Mouse (Mus musculus): ENCODE results near the gene Rfx3. TPM values are rescaled to one million over a fixed set of nuclear protein-coding genes. Genes with fewer than 3 reads are reported as not detected.

Rfx3 gene
- total RNA-seq (2012; rRNA removed) = 3.2 and 4.6 TPM in 2 replicates

- H3K27ac ChIP-seq (ENCODE audit: insufficient read depth, low read depth, low read length, poor library complexity, severe bottlenecking) = peak within 1 kb of the TSS; percentile 97
- DNase-seq (ENCODE audit: low read depth, low spot score) = peak; percentile 48
- TF ChIP-seq ZNF384 (IDR thresholded peaks at IDR 0.05; ENCODE audit: low read depth, low read length) (no peak), CHD2 (IDR thresholded peaks at IDR 0.05; ENCODE audit: low read depth, low read length) (no peak), HCFC1 (IDR thresholded peaks at IDR 0.05; ENCODE audit: borderline replicate concordance, insufficient read depth, low read length) (no peak; the same call in 1 of the 2 replicates)
- H3K9me3 ChIP-seq (ENCODE audit: control insufficient read depth, insufficient read depth, low read depth, low read length) = no peaks in the 10 kb centered on the region
- no peaks in the 10 kb centered on the region for H3K36me3 ChIP-seq (ENCODE audit: control insufficient read depth, insufficient read depth, low read length, poor library complexity, severe bottlenecking)
- in situ Hi-C loops (cut with MboI; ENCODE audit: low sequenced_read_pairs in 2 of 2, unreplicated experiment in 2 of 2) = no loop called here
- H3K9ac ChIP-seq (ENCODE audit: insufficient read depth, low read depth, low read length, poor library complexity, severe bottlenecking) = peak within 1 kb of the TSS; percentile 98
- H3K4me1 ChIP-seq (ENCODE audit: control insufficient read depth in 2 of 2, insufficient read depth in 2 of 2, low read length in 2 of 2, poor library complexity in 1 of 2) = peaks cover 0 to 6% of the 10 kb centered on the region in 2 experiments; a peak in 2 of 4 replicates
- peak within 1 kb of the TSS; percentile 84 to 85 for H3K4me3 ChIP-seq (ENCODE audit: insufficient read depth in 1 of 2, low read depth in 1 of 2, low read length in 2 of 2, poor library complexity in 1 of 2, severe bottlenecking in 1 of 2)
Observed at GRCm38 (mm10) chr19:28010471-28011395, at the start of gene Rfx3. Gene Rfx3 (minus strand): TSS chr19:28011166.

GRCm38 (mm10) chr19:28052058-28052457 lies 41.1 kb upstream of the Rfx3 start:
- Histone ChIP-seq H3K9ac (ENCODE audit: insufficient read depth, low read depth, low read length, poor library complexity, severe bottlenecking) (no peak overlapping the region), H3K27ac (ENCODE audit: insufficient read depth, low read depth, low read length, poor library complexity, severe bottlenecking) (no peak overlapping the region), H3K36me3 (ENCODE audit: control insufficient read depth, insufficient read depth, low read length, poor library complexity, severe bottlenecking) (no peaks in the 10 kb centered on the region), H3K4me3 (ENCODE audit: insufficient read depth in 1 of 2, low read depth in 1 of 2, low read length in 2 of 2, poor library complexity in 1 of 2, severe bottlenecking in 1 of 2) (no peak overlapping the region), H3K4me1 (ENCODE audit: control insufficient read depth in 2 of 2, insufficient read depth in 2 of 2, low read length in 2 of 2, poor library complexity in 1 of 2) (no peaks in the 10 kb centered on the region), H3K9me3 (ENCODE audit: control insufficient read depth, insufficient read depth, low read depth, low read length) (no peaks in the 10 kb centered on the region)
- no peak for DNase-seq (ENCODE audit: low read depth, low spot score)
- in situ Hi-C loops (cut with MboI; ENCODE audit: low sequenced_read_pairs in 2 of 2, unreplicated experiment in 2 of 2) = no loop called here
- TF ChIP-seq CHD2 (IDR thresholded peaks at IDR 0.05; ENCODE audit: low read depth, low read length) (no peak), HCFC1 (IDR thresholded peaks at IDR 0.05; ENCODE audit: borderline replicate concordance, insufficient read depth, low read length) (no peak), ZC3H11A (IDR thresholded peaks at IDR 0.05; ENCODE audit: borderline replicate concordance, low read depth, low read length) (no peak), MAFK (IDR thresholded peaks at IDR 0.05; ENCODE audit: insufficient read depth, low read depth, low read length) (no peak), ZNF384 (IDR thresholded peaks at IDR 0.05; ENCODE audit: low read depth, low read length) (no peak)

DNA sequence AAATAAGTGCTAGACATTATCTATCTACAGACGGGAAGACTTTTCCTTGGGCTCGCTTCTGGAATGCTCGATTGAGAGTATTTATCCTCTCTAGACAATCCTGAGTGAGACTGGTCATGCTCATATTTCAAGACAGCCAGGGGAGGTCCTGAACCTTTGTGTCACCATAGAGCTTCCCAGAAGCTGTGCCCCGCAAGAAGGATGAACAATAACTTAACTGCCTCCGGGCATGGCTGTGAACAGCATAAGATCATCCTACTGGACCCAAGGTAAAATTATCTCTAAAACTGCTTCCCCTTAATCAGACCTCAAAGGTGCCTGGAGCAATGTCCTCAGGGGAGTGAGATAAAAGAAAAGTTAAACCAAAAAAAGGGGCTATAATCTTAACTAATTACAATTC lies 40.6 kb upstream of the Rfx3 start:
- H3K36me3 ChIP-seq (ENCODE audit: control insufficient read depth, insufficient read depth, low read length, poor library complexity, severe bottlenecking) = no peaks in the 10 kb centered on the region
- H3K9ac ChIP-seq (ENCODE audit: insufficient read depth, low read depth, low read length, poor library complexity, severe bottlenecking) = no peak overlapping the region
- H3K27ac ChIP-seq (ENCODE audit: insufficient read depth, low read depth, low read length, poor library complexity, severe bottlenecking) = no peak overlapping the region
- TF ChIP-seq ZNF384 (IDR thresholded peaks at IDR 0.05; ENCODE audit: low read depth, low read length) = no peak
- TF ChIP-seq HCFC1 (IDR thresholded peaks at IDR 0.05; ENCODE audit: borderline replicate concordance, insufficient read depth, low read length) = no peak
- TF ChIP-seq CHD2 (IDR thresholded peaks at IDR 0.05; ENCODE audit: low read depth, low read length) = no peak
- TF ChIP-seq MAFK (IDR thresholded peaks at IDR 0.05; ENCODE audit: insufficient read depth, low read depth, low read length) = no peak
- no peak for TF ChIP-seq ZC3H11A (IDR thresholded peaks at IDR 0.05; ENCODE audit: borderline replicate concordance, low read depth, low read length)
- H3K9me3 ChIP-seq (ENCODE audit: control insufficient read depth, insufficient read depth, low read depth, low read length) = no peaks in the 10 kb centered on the region
- DNase-seq (ENCODE audit: low read depth, low spot score) = no peak
- H3K4me3 ChIP-seq (ENCODE audit: insufficient read depth in 1 of 2, low read depth in 1 of 2, low read length in 2 of 2, poor library complexity in 1 of 2, severe bottlenecking in 1 of 2) = no peak overlapping the region
- no peaks in the 10 kb centered on the region for H3K4me1 ChIP-seq (ENCODE audit: control insufficient read depth in 2 of 2, insufficient read depth in 2 of 2, low read length in 2 of 2, poor library complexity in 1 of 2)
- in situ Hi-C loops (cut with MboI; ENCODE audit: low sequenced_read_pairs in 2 of 2, unreplicated experiment in 2 of 2) = no loop called here

GRCm38 (mm10) chr19:28049280-28049679 lies 38.3 kb upstream of the Rfx3 start:
- Histone ChIP-seq H3K36me3 (ENCODE audit: control insufficient read depth, insufficient read depth, low read length, poor library complexity, severe bottlenecking) (no peaks in the 10 kb centered on the region), H3K9me3 (ENCODE audit: control insufficient read depth, insufficient read depth, low read depth, low read length) (no peaks in the 10 kb centered on the region), H3K27ac (ENCODE audit: insufficient read depth, low read depth, low read length, poor library complexity, severe bottlenecking) (no peak overlapping the region), H3K4me1 (ENCODE audit: control insufficient read depth in 2 of 2, insufficient read depth in 2 of 2, low read length in 2 of 2, poor library complexity in 1 of 2) (no peaks in the 10 kb centered on the region), H3K9ac (ENCODE audit: insufficient read depth, low read depth, low read length, poor library complexity, severe bottlenecking) (no peak overlapping the region), H3K4me3 (ENCODE audit: insufficient read depth in 1 of 2, low read depth in 1 of 2, low read length in 2 of 2, poor library complexity in 1 of 2, severe bottlenecking in 1 of 2) (no peak overlapping the region)
- no peak for TF ChIP-seq HCFC1 (IDR thresholded peaks at IDR 0.05; ENCODE audit: borderline replicate concordance, insufficient read depth, low read length)
- TF ChIP-seq CHD2 (IDR thresholded peaks at IDR 0.05; ENCODE audit: low read depth, low read length) = no peak
- no peak for TF ChIP-seq MAFK (IDR thresholded peaks at IDR 0.05; ENCODE audit: insufficient read depth, low read depth, low read length)
- TF ChIP-seq ZNF384 (IDR thresholded peaks at IDR 0.05; ENCODE audit: low read depth, low read length) = no peak
- no peak for TF ChIP-seq ZC3H11A (IDR thresholded peaks at IDR 0.05; ENCODE audit: borderline replicate concordance, low read depth, low read length)
- DNase-seq (ENCODE audit: low read depth, low spot score) = no peak
- in situ Hi-C loops (cut with MboI; ENCODE audit: low sequenced_read_pairs in 2 of 2, unreplicated experiment in 2 of 2) = no loop called here
